Mouse (Mus musculus): ENCODE measurements around the gene Rasgef1b. TPM values are rescaled to one million over a fixed set of nuclear protein-coding genes. Genes with fewer than 3 reads are reported as not detected.

Gene Rasgef1b
- total and polyA plus RNA-seq, 3 experiments: 0.17 to 0.26 (median 0.21) TPM

- TF ChIP-seq POLR2A (IDR thresholded peaks at IDR 0.05; ENCODE audit: low read depth, low read length): no peak
- TF ChIP-seq ZC3H11A (IDR thresholded peaks at IDR 0.05; ENCODE audit: low read depth, low read length): no peak
- TF ChIP-seq ZNF384 (IDR thresholded peaks at IDR 0.05; ENCODE audit: low read depth, low read length): no peak
- no peak for TF ChIP-seq UBTF (IDR thresholded peaks at IDR 0.05; ENCODE audit: low read depth, low read length)
- TF ChIP-seq RCOR1 (conservative IDR thresholded peaks at IDR 0.05; ENCODE audit: low read depth, low read length): no peak
- no peak for TF ChIP-seq NRF1 (IDR thresholded peaks at IDR 0.05; ENCODE audit: low read depth, low read length)
- TF ChIP-seq CHD2 (IDR thresholded peaks at IDR 0.05; ENCODE audit: low read length): no peak
- no peak for TF ChIP-seq MYC (IDR thresholded peaks at IDR 0.05; ENCODE audit: low read depth, low read length)
- no peak for TF ChIP-seq HCFC1 (IDR thresholded peaks at IDR 0.05; ENCODE audit: low read depth, low read length)
- H3K27ac ChIP-seq (ENCODE audit: insufficient read depth, low read depth): no peak overlapping the region
- no peaks in the 10 kb centered on the region for H3K79me2 ChIP-seq (replicated peaks; ENCODE audit: control insufficient read depth, extremely low read depth, insufficient read depth, poor library complexity, severe bottlenecking)
- H3K27me3 ChIP-seq (replicated peaks): no peaks in the 10 kb centered on the region
- peaks cover 0 to 9% of the 10 kb centered on the region in 2 experiments; a peak in 1 of 4 replicates for H3K4me1 ChIP-seq (ENCODE audit: control insufficient read depth in 1 of 2, insufficient read depth in 2 of 2)
- no peak overlapping the region for H3K9ac ChIP-seq (ENCODE audit: insufficient read depth, low read depth)
- dilution Hi-C loops (cut with MboI; ENCODE audit: extremely low pct_ligation_motif_present, extremely low pct_unique_long_range_greater_than_20kb, low sequenced_read_pairs) (no loop called here), in situ Hi-C loops (cut with MboI; ENCODE audit: low pct_ligation_motif_present, low pct_unique_long_range_greater_than_20kb, low sequenced_read_pairs) (no loop called here)
- H3K4me2 ChIP-seq (ENCODE audit: insufficient read depth, low read depth, poor library complexity, severe bottlenecking): no peak overlapping the region
- no peak for DNase-seq (ENCODE audit: extremely low read depth)
- H3K4me3 ChIP-seq (replicated peaks in 1 of 3; ENCODE audit: low read depth in 2 of 3, low read length in 2 of 3, poor library complexity in 1 of 3): no peak overlapping the region
- H3K9me3 ChIP-seq (replicated peaks; ENCODE audit: low read length): peaks cover 2% of the 10 kb centered on the region
- no peaks in the 10 kb centered on the region for H3K36me3 ChIP-seq (replicated peaks in 1 of 2; ENCODE audit: control insufficient read depth in 1 of 2, insufficient read depth in 1 of 2, low read length in 1 of 2)
Observed at GRCm38 (mm10) chr5:99513209-99513880, 215.5 kb downstream of the Rasgef1b start.

- Histone ChIP-seq H3K27ac (ENCODE audit: insufficient read depth, low read depth) (no peak overlapping the region), H3K27me3 (replicated peaks) (no peaks in the 10 kb centered on the region), H3K9ac (ENCODE audit: insufficient read depth, low read depth) (no peak overlapping the region), H3K79me2 (replicated peaks; ENCODE audit: control insufficient read depth, extremely low read depth, insufficient read depth, poor library complexity, severe bottlenecking) (no peaks in the 10 kb centered on the region), H3K4me2 (ENCODE audit: insufficient read depth, low read depth, poor library complexity, severe bottlenecking) (no peak overlapping the region), H3K4me1 (ENCODE audit: control insufficient read depth in 1 of 2, insufficient read depth in 2 of 2) (peaks cover 0 to 9% of the 10 kb centered on the region in 2 experiments; a peak in 1 of 4 replicates), H3K4me3 (replicated peaks in 1 of 3; ENCODE audit: low read depth in 2 of 3, low read length in 2 of 3, poor library complexity in 1 of 3) (no peak overlapping the region), H3K36me3 (replicated peaks in 1 of 2; ENCODE audit: control insufficient read depth in 1 of 2, insufficient read depth in 1 of 2, low read length in 1 of 2) (no peaks in the 10 kb centered on the region), H3K9me3 (replicated peaks; ENCODE audit: low read length) (peaks cover 2% of the 10 kb centered on the region)
- dilution Hi-C loops (cut with MboI; ENCODE audit: extremely low pct_ligation_motif_present, extremely low pct_unique_long_range_greater_than_20kb, low sequenced_read_pairs) (no loop called here), in situ Hi-C loops (cut with MboI; ENCODE audit: low pct_ligation_motif_present, low pct_unique_long_range_greater_than_20kb, low sequenced_read_pairs) (no loop called here)
- no peak for DNase-seq (ENCODE audit: extremely low read depth)
- TF ChIP-seq SMC3 (IDR thresholded peaks at IDR 0.05; ENCODE audit: low read depth, low read length): no peak
- no peak for TF ChIP-seq ZNF384 (IDR thresholded peaks at IDR 0.05; ENCODE audit: low read depth, low read length)
Observed at GRCm38 (mm10) chr5:99511081-99511480, 217.8 kb downstream of the Rasgef1b start.

- in situ Hi-C loops (cut with MboI; ENCODE audit: low pct_ligation_motif_present, low pct_unique_long_range_greater_than_20kb, low sequenced_read_pairs): no loop called here
- no peak overlapping the region for H3K27ac ChIP-seq (ENCODE audit: insufficient read depth, low read depth)
- no peak overlapping the region for H3K4me2 ChIP-seq (ENCODE audit: insufficient read depth, low read depth, poor library complexity, severe bottlenecking)
- no peaks in the 10 kb centered on the region for H3K79me2 ChIP-seq (replicated peaks; ENCODE audit: control insufficient read depth, extremely low read depth, insufficient read depth, poor library complexity, severe bottlenecking)
- no peak for DNase-seq (ENCODE audit: extremely low read depth)
- H3K4me3 ChIP-seq (replicated peaks in 1 of 3; ENCODE audit: low read depth in 2 of 3, low read length in 2 of 3, poor library complexity in 1 of 3): no peak overlapping the region
- no peak overlapping the region for H3K9ac ChIP-seq (ENCODE audit: insufficient read depth, low read depth)
- H3K36me3 ChIP-seq (replicated peaks in 1 of 2; ENCODE audit: control insufficient read depth in 1 of 2, insufficient read depth in 1 of 2, low read length in 1 of 2): no peaks in the 10 kb centered on the region
- TF ChIP-seq CHD2 (IDR thresholded peaks at IDR 0.05; ENCODE audit: low read length): no peak
- no peak for TF ChIP-seq MAX (IDR thresholded peaks at IDR 0.05; ENCODE audit: low read length)
- no peak for TF ChIP-seq MEF2A (IDR thresholded peaks at IDR 0.05; ENCODE audit: borderline replicate concordance, low read depth, low read length)
- TF ChIP-seq HCFC1 (IDR thresholded peaks at IDR 0.05; ENCODE audit: low read depth, low read length): no peak
- dilution Hi-C loops (cut with MboI; ENCODE audit: extremely low pct_ligation_motif_present, extremely low pct_unique_long_range_greater_than_20kb, low sequenced_read_pairs): no loop called here
- no peaks in the 10 kb centered on the region for H3K27me3 ChIP-seq (replicated peaks)
- peaks cover 0 to 4% of the 10 kb centered on the region in 2 experiments; a peak in 1 of 4 replicates for H3K4me1 ChIP-seq (ENCODE audit: control insufficient read depth in 1 of 2, insufficient read depth in 2 of 2)
- no peaks in the 10 kb centered on the region for H3K9me3 ChIP-seq (replicated peaks; ENCODE audit: low read length)
Observed at GRCm38 (mm10) chr5:99506109-99506508, 222.8 kb downstream of the Rasgef1b start.
